12 mouse cellular contexts compared by ENCODE assay signal in genomic region chr8:124294900-124295299, GRCm38 (mm10).
DNase-seq lines count a peak whose midpoint lies in the region; ATAC-seq lines count a peak whose summit lies in the region.
"Had no signal": no experiment of that assay in that cellular context is flagged by ENCODE, and none has a peak within 500 bp of the region (broad histone marks: within the 10 kb centered on the region; RNA-seq: fewer than 3 reads in every experiment).

No protein-coding gene starts in this region.

- 84% methylated on average over 10 of the region's 10 CpGs for WGBS in forebrain, embryonic 15.5 days
- 88% methylated on average over 10 of the region's 10 CpGs for WGBS in forebrain, embryonic 11.5 days
- 64% methylated on average over 10 of the region's 10 CpGs for WGBS in limb, embryonic 12.5 days
- 73% methylated on average over 10 of the region's 10 CpGs for WGBS in limb, embryonic 10.5 days

- no peak for ATAC-seq in forebrain, embryonic 15.5 days (replicated peaks)
- ATAC-seq in forebrain, embryonic 11.5 days (replicated peaks; ENCODE audit: low FRiP score) = no peak
- no peak for ATAC-seq in limb, embryonic 12.5 days (ENCODE audit: insufficient number of reproducible peaks, insufficient read depth, low FRiP score, low TSS enrichment, low read depth)
- ATAC-seq in granulocyte monocyte progenitor cell, adult 5-6 weeks (replicated peaks; ENCODE audit: poor library complexity, severe bottlenecking) = 0 out of 2 replicates have a peak, but pooled peaks have one; percentile 14
- ATAC-seq in megakaryocyte-erythroid progenitor cell, adult 5-6 weeks (replicated peaks; ENCODE audit: low FRiP score, low TSS enrichment, poor library complexity, severe bottlenecking) = peak; percentile 18; the same call in 1 of the 2 replicates
- ATAC-seq: intestine, embryonic 16.5 days had no signal

- peak overlapping the region; percentile 16; the same call in 1 of the 2 replicates for H3K27ac ChIP-seq in forebrain, embryonic 15.5 days (replicated peaks)
- H3K27ac ChIP-seq in forebrain, embryonic 11.5 days (ENCODE audit: low read depth, low read length) = no peak overlapping the region
- H3K27ac ChIP-seq in limb, embryonic 12.5 days = peak overlapping the region; percentile 41; the same call in 1 of the 2 replicates
- no peak overlapping the region for H3K27ac ChIP-seq in limb, embryonic 10.5 days

- no peak overlapping the region for H3K4me2 ChIP-seq in forebrain, embryonic 15.5 days (replicated peaks)
- H3K4me2 ChIP-seq in forebrain, embryonic 11.5 days (ENCODE audit: low read depth, low read length, severe bottlenecking) = no peak overlapping the region
- H3K4me2 ChIP-seq in limb, embryonic 12.5 days = no peak overlapping the region

- 0 out of 2 replicates have a peak, but pooled peaks cover 3% of the 10 kb centered on the region for H3K36me3 ChIP-seq in forebrain, embryonic 15.5 days
- no peaks in the 10 kb centered on the region; the same call in 1 of the 2 replicates for H3K36me3 ChIP-seq in forebrain, embryonic 11.5 days (ENCODE audit: control insufficient read depth, insufficient read depth, low read length)
- H3K36me3 ChIP-seq in limb, embryonic 12.5 days = peaks cover 3% of the 10 kb centered on the region; the same call in 1 of the 2 replicates
- H3K36me3 ChIP-seq in limb, embryonic 10.5 days = peaks cover 21% of the 10 kb centered on the region

- no peaks in the 10 kb centered on the region for H3K27me3 ChIP-seq in forebrain, embryonic 15.5 days
- H3K27me3 ChIP-seq in forebrain, embryonic 11.5 days (ENCODE audit: control insufficient read depth, insufficient read depth, low read length) = no peaks in the 10 kb centered on the region
- H3K27me3 ChIP-seq in limb, embryonic 12.5 days = no peaks in the 10 kb centered on the region
- H3K27me3 ChIP-seq in limb, embryonic 10.5 days (ENCODE audit: low read depth, poor library complexity, severe bottlenecking) = no peaks in the 10 kb centered on the region

- no peak for DNase-seq in forebrain, embryonic 11.5 days (ENCODE audit: low spot score)
- no peak for DNase-seq in limb, embryonic 10.5 days (ENCODE audit: low spot score)
- no peak for DNase-seq in embryo, embryonic 10 days (ENCODE audit: low spot score)
- no peak for DNase-seq in layer of hippocampus, adult 9-10 months (ENCODE audit: low spot score)
- DNase-seq: embryo, embryonic 11 days; thymus, adult 2 months had no signal

- peaks cover 36% of the 10 kb centered on the region for H3K4me1 ChIP-seq in forebrain, embryonic 15.5 days
- peaks cover 2% of the 10 kb centered on the region; the same call in 1 of the 2 replicates for H3K4me1 ChIP-seq in forebrain, embryonic 11.5 days (replicated peaks; ENCODE audit: control insufficient read depth, insufficient read depth, low read length)
- peaks cover 33% of the 10 kb centered on the region for H3K4me1 ChIP-seq in limb, embryonic 12.5 days (replicated peaks)
- H3K4me1 ChIP-seq in limb, embryonic 10.5 days = peaks cover 20% of the 10 kb centered on the region

- H3K4me3 ChIP-seq in forebrain, embryonic 15.5 days = no peak overlapping the region
- H3K4me3 ChIP-seq in forebrain, embryonic 11.5 days (ENCODE audit: low read depth, low read length) = no peak overlapping the region
- no peak overlapping the region for H3K4me3 ChIP-seq in limb, embryonic 12.5 days (replicated peaks)
- no peak overlapping the region for H3K4me3 ChIP-seq in limb, embryonic 10.5 days
- H3K4me3 ChIP-seq: left cerebral cortex, adult 2 months had no signal

- no peak overlapping the region for H3K9ac ChIP-seq in forebrain, embryonic 15.5 days (replicated peaks)
- H3K9ac ChIP-seq in forebrain, embryonic 11.5 days (ENCODE audit: low read length) = no peak overlapping the region
- H3K9ac ChIP-seq in limb, embryonic 12.5 days (replicated peaks) = no peak overlapping the region; the same call in 1 of the 2 replicates

- no peaks in the 10 kb centered on the region for H3K9me3 ChIP-seq in forebrain, embryonic 15.5 days
- no peaks in the 10 kb centered on the region for H3K9me3 ChIP-seq in forebrain, embryonic 11.5 days (ENCODE audit: control insufficient read depth, low read length)
- no peaks in the 10 kb centered on the region for H3K9me3 ChIP-seq in limb, embryonic 12.5 days
- H3K9me3 ChIP-seq in limb, embryonic 10.5 days (replicated peaks) = no peaks in the 10 kb centered on the region

Comparison
In these comparisons a context has a peak if more than half of its experiments do, and no peak if none do; other contexts are left out.
1. H3K27ac ChIP-seq: peak in forebrain, embryonic 15.5 days (single experiment) and limb, embryonic 12.5 days (single experiment); none in forebrain, embryonic 11.5 days (single experiment) and limb, embryonic 10.5 days (single experiment).
2. ATAC-seq: peak in granulocyte monocyte progenitor cell, adult 5-6 weeks (single experiment) and megakaryocyte-erythroid progenitor cell, adult 5-6 weeks (single experiment); none in forebrain, embryonic 15.5 days (single experiment), forebrain, embryonic 11.5 days (single experiment) and limb, embryonic 12.5 days (single experiment).